Comparison of ENCODE assay signal across 12 mouse cellular contexts in the genomic region with DNA sequence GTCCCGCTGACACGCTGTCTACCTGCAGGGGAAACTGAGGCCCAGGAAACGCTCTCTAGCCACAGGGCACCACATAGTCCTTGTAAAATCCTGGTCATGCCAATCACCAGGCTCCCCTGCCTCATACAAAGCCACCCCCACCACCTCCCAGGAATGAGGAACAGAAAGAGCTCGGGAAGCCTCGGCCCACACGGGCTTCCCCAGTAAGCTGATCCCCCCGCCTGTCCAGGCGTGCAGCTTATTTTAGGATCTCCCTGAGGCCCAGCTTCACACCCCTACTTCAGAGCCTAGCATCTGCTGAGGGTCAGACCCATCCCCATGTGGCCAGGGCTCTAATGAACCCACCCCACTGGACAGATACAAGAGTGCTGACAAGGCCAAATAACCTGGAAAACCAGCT. TPM values are rescaled to one million over a fixed set of nuclear protein-coding genes. Genes with fewer than 3 reads are reported as not detected.
DNase-seq lines count a peak whose midpoint lies in the region; ATAC-seq and TF ChIP-seq lines count a peak whose summit lies in the region.
"Had no signal": no experiment of that assay in that cellular context is flagged by ENCODE, and none has a peak within 500 bp of the region (broad histone marks: within the 10 kb centered on the region; RNA-seq: fewer than 3 reads in every experiment).

No protein-coding gene starts in this region.

- no peak for TF ChIP-seq POLR2A in cortical plate, adult 2 months (IDR thresholded peaks at IDR 0.05; ENCODE audit: extremely low read depth, insufficient read depth, low read length)

- peak overlapping the region; percentile 56 for H3K27ac ChIP-seq in heart, embryonic 15.5 days
- peak overlapping the region; percentile 36; the same call in 1 of the 2 replicates for H3K27ac ChIP-seq in cortical plate, adult 2 months (ENCODE audit: insufficient read depth, low read length)
- H3K27ac ChIP-seq in hindbrain, embryonic 10.5 days = no peak overlapping the region
- H3K27ac ChIP-seq in midbrain, embryonic 14.5 days (replicated peaks; ENCODE audit: low read depth, low read length) = no peak overlapping the region

- H3K27me3 ChIP-seq in heart, embryonic 15.5 days = peaks cover 13% of the 10 kb centered on the region
- peaks cover 91% of the 10 kb centered on the region for H3K27me3 ChIP-seq in hindbrain, embryonic 10.5 days (ENCODE audit: insufficient read depth, poor library complexity, severe bottlenecking)
- H3K27me3 ChIP-seq in midbrain, embryonic 14.5 days (ENCODE audit: control insufficient read depth, insufficient read depth, low read length) = peaks cover 5% of the 10 kb centered on the region; the same call in 1 of the 2 replicates

- no peak for ATAC-seq in heart, embryonic 15.5 days (replicated peaks; ENCODE audit: insufficient number of reproducible peaks, insufficient read depth, low FRiP score, low read depth)
- no peak for ATAC-seq in midbrain, embryonic 14.5 days (ENCODE audit: low FRiP score, low TSS enrichment)
- no peak for ATAC-seq in megakaryocyte-erythroid progenitor cell, adult 5-6 weeks (replicated peaks; ENCODE audit: low FRiP score, low TSS enrichment, poor library complexity, severe bottlenecking)

- DNase-seq in heart, adult 18-20 months = no peak
- no peak for DNase-seq in hindbrain, embryonic 10.5 days (ENCODE audit: low spot score)
- DNase-seq in midbrain, embryonic 14.5 days = no peak
- DNase-seq in embryo, embryonic 11 days = no peak
- no peak for DNase-seq in c-Kit-positive CD71-positive TER-119-positive erythroid progenitor cells, embryonic 14.5 days (ENCODE audit: low spot score)
- DNase-seq: cerebellum, postnatal 10 days; kidney, postnatal 14 days; lung, adult 18-20 months; right cerebral cortex, postnatal 4 days had no signal

- H3K36me3 ChIP-seq in heart, embryonic 15.5 days = no peaks in the 10 kb centered on the region
- H3K36me3 ChIP-seq in hindbrain, embryonic 10.5 days = peaks cover 2% of the 10 kb centered on the region; the same call in 1 of the 2 replicates
- H3K36me3 ChIP-seq in midbrain, embryonic 14.5 days (ENCODE audit: control insufficient read depth, insufficient read depth, low read length) = no peaks in the 10 kb centered on the region

- WGBS in heart, embryonic 15.5 days = 30% methylated on average over 8 of the region's 8 CpGs
- WGBS in hindbrain, embryonic 10.5 days = 47% methylated on average over 8 of the region's 8 CpGs
- 39% methylated on average over 8 of the region's 8 CpGs for WGBS in midbrain, embryonic 14.5 days

- peak overlapping the region; percentile 94 for H3K4me2 ChIP-seq in heart, embryonic 15.5 days
- peak overlapping the region; percentile 86 for H3K4me2 ChIP-seq in midbrain, embryonic 14.5 days (ENCODE audit: low read length)

- no peak for TF ChIP-seq CTCF in cortical plate, adult 2 months (IDR thresholded peaks at IDR 0.05; ENCODE audit: extremely low read depth, insufficient read depth, low read length)

- H3K4me1 ChIP-seq in heart, embryonic 15.5 days (replicated peaks) = peaks cover 84% of the 10 kb centered on the region
- peaks cover 7% of the 10 kb centered on the region for H3K4me1 ChIP-seq in cortical plate, adult 2 months (ENCODE audit: control insufficient read depth, insufficient read depth, low read length)
- peaks cover 95% of the 10 kb centered on the region for H3K4me1 ChIP-seq in hindbrain, embryonic 10.5 days (replicated peaks)
- H3K4me1 ChIP-seq in midbrain, embryonic 14.5 days (ENCODE audit: control insufficient read depth, insufficient read depth, low read length) = peaks cover 39% of the 10 kb centered on the region

- H3K9me3 ChIP-seq in heart, embryonic 15.5 days (replicated peaks) = no peaks in the 10 kb centered on the region
- H3K9me3 ChIP-seq in hindbrain, embryonic 10.5 days = no peaks in the 10 kb centered on the region
- no peaks in the 10 kb centered on the region for H3K9me3 ChIP-seq in midbrain, embryonic 14.5 days (ENCODE audit: control insufficient read depth, low read length)

- H3K4me3 ChIP-seq in heart, embryonic 15.5 days = peak overlapping the region; percentile 4; the same call in 1 of the 2 replicates
- H3K4me3 ChIP-seq in cortical plate, adult 2 months (ENCODE audit: insufficient read depth, low read length) = peak overlapping the region; percentile 38
- H3K4me3 ChIP-seq in hindbrain, embryonic 10.5 days = 0 out of 2 replicates have a peak overlapping the region, but pooled peaks have one; percentile 84
- 0 out of 2 replicates have a peak overlapping the region, but pooled peaks have one; percentile 7 for H3K4me3 ChIP-seq in midbrain, embryonic 14.5 days (replicated peaks; ENCODE audit: low read depth, low read length)

- H3K9ac ChIP-seq in heart, embryonic 15.5 days = 0 out of 2 replicates have a peak overlapping the region, but pooled peaks have one; percentile 1
- peak overlapping the region; percentile 21; the same call in 1 of the 2 replicates for H3K9ac ChIP-seq in midbrain, embryonic 14.5 days (replicated peaks; ENCODE audit: low read length)

RNA-seq across cellular contexts. Expression of a gene that starts 3.0 kb away (rescaled TPM):
- polyA plus RNA-seq in heart, embryonic 15.5 days (2015; fragmentation: Nextera tagmentation; extraction: Ambion mirVana) = 5.5 and 6.5 TPM in 2 replicates
- 1 to 10 TPM; 6.1 to 6.7 TPM for total RNA-seq in heart, adult 18-20 months (2021)
- polyA plus RNA-seq in cortical plate, adult 2 months (2012; rRNA removed) = 39.6 and 49.8 TPM in 2 replicates
- 3.9 and 6.8 TPM in 2 replicates for polyA plus RNA-seq in hindbrain, embryonic 10.5 days (2016; fragmentation: Nextera tagmentation; extraction: Ambion mirVana)
- 11.3 and 15.0 TPM in 2 replicates for polyA plus RNA-seq in midbrain, embryonic 14.5 days (2014; fragmentation: Nextera tagmentation; extraction: Ambion mirVana)
- total RNA-seq in megakaryocyte-erythroid progenitor cell, adult 5-6 weeks (2014; fragmentation: Nextera tagmentation) = 0.67 and 3.8 TPM in 2 replicates
- total RNA-seq in megakaryocyte-erythroid progenitor cell, adult 5-6 weeks (2017) = 0.15 TPM in 1 of 2 replicates, not detected in the other

RNA-seq across cellular contexts. Expression of a gene that starts 23.9 kb away (rescaled TPM):
- 0.41 and 0.45 TPM in 2 replicates for polyA plus RNA-seq in heart, embryonic 15.5 days (2015; fragmentation: Nextera tagmentation; extraction: Ambion mirVana)
- under 1 TPM in 1 of 2 experiments, not detected in 1; 0.67 TPM for total RNA-seq in heart, adult 18-20 months (2021)
- polyA plus RNA-seq in cortical plate, adult 2 months (2012; rRNA removed) = 0.85 and 1.1 TPM in 2 replicates
- polyA plus RNA-seq in hindbrain, embryonic 10.5 days (2016; fragmentation: Nextera tagmentation; extraction: Ambion mirVana) = 1.2 and 2.8 TPM in 2 replicates
- polyA plus RNA-seq in midbrain, embryonic 14.5 days (2014; fragmentation: Nextera tagmentation; extraction: Ambion mirVana) = 0.46 and 0.50 TPM in 2 replicates
- total RNA-seq in megakaryocyte-erythroid progenitor cell, adult 5-6 weeks (2014; fragmentation: Nextera tagmentation) = not detected in 2 replicates
- not detected in 2 replicates for total RNA-seq in megakaryocyte-erythroid progenitor cell, adult 5-6 weeks (2017)

Comparison
In these comparisons a context has a peak if more than half of its experiments do, and no peak if none do; other contexts are left out.
1. H3K27ac ChIP-seq: peak in heart, embryonic 15.5 days (single experiment) and cortical plate, adult 2 months (single experiment); none in hindbrain, embryonic 10.5 days (single experiment) and midbrain, embryonic 14.5 days (single experiment).
2. H3K4me3 ChIP-seq: peak in every context shown above with its lines; median percentile 84 in hindbrain, embryonic 10.5 days; 38 in cortical plate, adult 2 months; 7 in midbrain, embryonic 14.5 days; 4 in heart, embryonic 15.5 days.